Mouse (Mus musculus) hindbrain, postnatal 0 days (tissue): ENCODE measurements around the gene Wfdc5. TPM values are rescaled to one million over a fixed set of nuclear protein-coding genes. Genes with fewer than 3 reads are reported as not detected.

Experiments used
- ATAC-seq: fragments of 200-750 bp; cut with Nextera tagmentation; 2 replicates; pipeline ENCODE4 v1.8.0; 2017; ENCODE audit warnings: mild to moderate bottlenecking, moderate TSS enrichment, moderate library complexity
- DNase-seq: peaks from one replicate; pipeline ENCODE4 v3.0.0-alpha.2; 2015; ENCODE audit warnings: low spot score
- H3K27ac ChIP-seq: fragments of 300-500 bp; sonication (generic); 2 replicates; pipeline ENCODE4 v1.5.1; 2014; ENCODE audit warnings: mild to moderate bottlenecking
- H3K27me3 ChIP-seq: fragments of 300-500 bp; sonication (generic); 2 replicates; pipeline ENCODE4 v1.6.1; 2014; ENCODE audit warnings: low read length, mixed read lengths; ENCODE audit not compliant: insufficient read depth
- H3K36me3 ChIP-seq: fragments of 300-500 bp; sonication (generic); 2 replicates; pipeline ENCODE4 v1.6.1; 2014; ENCODE audit warnings: low read length, mixed read lengths; ENCODE audit not compliant: insufficient read depth
- H3K4me1 ChIP-seq: fragments of 300-500 bp; sonication (generic); 2 replicates; pipeline ENCODE4 v1.6.1; 2014; ENCODE audit warnings: antibody characterized with exemption, low read length, mixed read lengths; ENCODE audit not compliant: insufficient read depth
- H3K4me2 ChIP-seq: fragments of 300-500 bp; sonication (generic); 2 replicates; pipeline ENCODE4 v1.6.1; 2014; ENCODE audit warnings: low read depth, mild to moderate bottlenecking, low read length, moderate library complexity, mixed read lengths
- H3K4me3 ChIP-seq: fragments of 300-500 bp; sonication (generic); 2 replicates; pipeline ENCODE4 v1.5.1; 2014; ENCODE audit warnings: low read length
- H3K9ac ChIP-seq: fragments of 300-500 bp; sonication (generic); replicated peaks from 2 replicates; pipeline ENCODE4 v1.6.1; 2014; ENCODE audit warnings: mild to moderate bottlenecking, low read length, moderate library complexity, mixed read lengths
- H3K9me3 ChIP-seq: fragments of 300-500 bp; sonication (generic); 2 replicates; pipeline ENCODE4 v1.6.1; 2016; ENCODE audit warnings: low read length, mixed read lengths
- CTCF ChIP-seq: IDR thresholded peaks from 2 replicates; pipeline ENCODE4 v1.5.1; 2016; ENCODE audit warnings: antibody characterized with exemption, control low read depth, low read depth
- WGBS: fragments of 180-500 bp; shearing (Covaris S2); extraction: QIAGEN DNeasy Blood & Tissue Kit; methylation state at CpG from one replicate; pipeline ENCODE4 v1.1.7; 2014; 5-methylcytosine and 5-hydroxymethylcytosine counted together
- polyA plus RNA-seq: library from polyadenylated mRNA; unstranded; fragments of >200 nt; fragmentation: Nextera tagmentation; extraction: Ambion mirVana; gene quantifications from 2 replicates; pipeline ENCODE4 v1.2.1, GENCODE M21; 2015
- total RNA-seq: library from RNA; depleted of rRNA; stranded (reverse); fragments of >200 nt; gene quantifications from 2 replicates; pipeline ENCODE4 v1.2.3, GENCODE M21; 2014

Gene Wfdc5
- total and polyA plus RNA-seq, 2 experiments from 2014 or later, result not detected

- no peak overlapping the region for H3K27ac ChIP-seq
- WGBS, result 94% methylated on average over 12 of the region's 12 CpGs
- no peak overlapping the region for H3K9ac ChIP-seq
- H3K9me3 ChIP-seq, result no peaks in the 10 kb centered on the region
- 0 out of 2 replicates have a peak, but pooled peaks cover 2% of the 10 kb centered on the region for H3K36me3 ChIP-seq
- TF ChIP-seq CTCF, result no peak
- DNase-seq, result no peak
- no peak for ATAC-seq
- no peaks in the 10 kb centered on the region for H3K27me3 ChIP-seq
- no peak overlapping the region for H3K4me3 ChIP-seq
- no peak overlapping the region for H3K4me2 ChIP-seq
- H3K4me1 ChIP-seq, result 0 out of 2 replicates have a peak, but pooled peaks cover 6% of the 10 kb centered on the region
Measured at GRCm38 (mm10) chr2:164146556-164146955, 36.0 kb downstream of the Wfdc5 start.

GRCm38 (mm10) chr2:164144541-164144940 is 38.0 kb downstream of the Wfdc5 start:
- ATAC-seq (no peak), DNase-seq (no peak)
- Histone ChIP-seq H3K27me3 (no peaks in the 10 kb centered on the region), H3K4me1 (0 out of 2 replicates have a peak, but pooled peaks cover 6% of the 10 kb centered on the region), H3K9ac (no peak overlapping the region), H3K4me2 (no peak overlapping the region), H3K9me3 (no peaks in the 10 kb centered on the region), H3K27ac (no peak overlapping the region), H3K36me3 (no peaks in the 10 kb centered on the region), H3K4me3 (no peak overlapping the region)
- WGBS, result 79% methylated on average over 10 of the region's 10 CpGs
- TF ChIP-seq CTCF, result no peak

- 34% methylated on average over 6 of the region's 6 CpGs for whole genome bisulfite sequencing
- H3K27me3 ChIP-seq, result no peaks in the 10 kb centered on the region
- no peak overlapping the region for H3K27ac ChIP-seq
- no peak overlapping the region for H3K4me2 ChIP-seq
- 0 out of 2 replicates have a peak, but pooled peaks cover 6% of the 10 kb centered on the region for H3K4me1 ChIP-seq
- H3K36me3 ChIP-seq, result no peaks in the 10 kb centered on the region
- no peak overlapping the region for H3K9ac ChIP-seq
- ATAC-seq, result no peak
- no peak for TF ChIP-seq CTCF
- no peak overlapping the region for H3K4me3 ChIP-seq
- no peak for DNase-seq
- no peaks in the 10 kb centered on the region for H3K9me3 ChIP-seq
Measured at GRCm38 (mm10) chr2:164144025-164144424, 38.5 kb downstream of the Wfdc5 start.

- H3K27me3 ChIP-seq, result no peaks in the 10 kb centered on the region
- no peak overlapping the region for H3K9ac ChIP-seq
- H3K27ac ChIP-seq, result peak overlapping the region; percentile 16; the same call in 1 of the 2 replicates
- H3K4me1 ChIP-seq, result 0 out of 2 replicates have a peak, but pooled peaks cover 6% of the 10 kb centered on the region
- 36% methylated on average over 10 of the region's 10 CpGs for WGBS
- H3K36me3 ChIP-seq, result no peaks in the 10 kb centered on the region
- no peak overlapping the region for H3K4me3 ChIP-seq
- peak; percentile 44 for DNase-seq
- no peak for TF ChIP-seq CTCF
- no peak overlapping the region for H3K4me2 ChIP-seq
- H3K9me3 ChIP-seq, result no peaks in the 10 kb centered on the region
- no peak for ATAC-seq
Measured at GRCm38 (mm10) chr2:164142021-164142420, 40.5 kb downstream of the Wfdc5 start.

GRCm38 (mm10) chr2:164137754-164138153 is 44.8 kb downstream of the Wfdc5 start:
- Histone ChIP-seq H3K4me1 (peaks cover 9% of the 10 kb centered on the region; the same call in 1 of the 2 replicates), H3K9ac (no peak overlapping the region), H3K4me3 (no peak overlapping the region), H3K36me3 (no peaks in the 10 kb centered on the region), H3K4me2 (no peak overlapping the region), H3K27me3 (no peaks in the 10 kb centered on the region), H3K9me3 (no peaks in the 10 kb centered on the region), H3K27ac (no peak overlapping the region)
- DNase-seq, result no peak
- no peak for ATAC-seq
- 38% methylated on average over 6 of the region's 6 CpGs for WGBS
- TF ChIP-seq CTCF, result no peak

GRCm38 (mm10) chr2:164136393-164136792 is 46.1 kb downstream of the Wfdc5 start:
- Histone ChIP-seq H3K9ac (no peak overlapping the region), H3K4me2 (no peak overlapping the region), H3K27ac (no peak overlapping the region), H3K4me1 (peaks cover 5% of the 10 kb centered on the region; the same call in 1 of the 2 replicates), H3K27me3 (no peaks in the 10 kb centered on the region), H3K4me3 (no peak overlapping the region), H3K36me3 (peaks cover 3% of the 10 kb centered on the region; the same call in 1 of the 2 replicates), H3K9me3 (no peaks in the 10 kb centered on the region)
- TF ChIP-seq CTCF, result peak; percentile 36
- WGBS, result 29% methylated on average over 2 of the region's 2 CpGs
- ATAC-seq, result no peak
- DNase-seq, result no peak

GRCm38 (mm10) chr2:164135367-164135766 is 47.2 kb downstream of the Wfdc5 start:
- no peak for TF ChIP-seq CTCF
- Histone ChIP-seq H3K27me3 (no peaks in the 10 kb centered on the region), H3K9ac (no peak overlapping the region), H3K27ac (no peak overlapping the region), H3K4me3 (no peak overlapping the region), H3K9me3 (no peaks in the 10 kb centered on the region), H3K36me3 (peaks cover 3% of the 10 kb centered on the region; the same call in 1 of the 2 replicates), H3K4me2 (no peak overlapping the region), H3K4me1 (peaks cover 5% of the 10 kb centered on the region; the same call in 1 of the 2 replicates)
- DNase-seq (no peak), ATAC-seq (no peak)
- 91% methylated on average over 1 of the region's 1 CpGs for WGBS
